Mouse (Mus musculus) kidney, adult 9 months (tissue): Measurements from ENCODE around the gene Nfatc2ip.
"Not testable (repeated sequence)": the region's sequence is repeated elsewhere in the genome, so short reads cannot be mapped to it uniquely, and the experiment has no call there.

Source experiments
- DNase-seq: peaks from one replicate; pipeline ENCODE4 v3.0.0; 2022

The Nfatc2ip gene

GRCm38 (mm10) chr7:126402518-126402917, 6.0 kb upstream of the Nfatc2ip start:
- DNase-seq = not testable (repeated sequence)

GRCm38 (mm10) chr7:126399548-126399947, 3.0 kb upstream of the Nfatc2ip start:
- DNase-seq = peak; percentile 84

- DNase-seq = no peak
Observed at GRCm38 (mm10) chr7:126397822-126398221, 1.3 kb upstream of the Nfatc2ip start.

- peak; percentile 13 for DNase-seq
Observed at GRCm38 (mm10) chr7:126397221-126397620, 684 bp upstream of the Nfatc2ip start.

GRCm38 (mm10) chr7:126392086-126392884, 4.3 kb downstream of the Nfatc2ip start:
- not testable (repeated sequence) for DNase-seq

GRCm38 (mm10) chr7:126388185-126388584, 8.4 kb downstream of the Nfatc2ip start:
- DNase-seq = no peak

- no peak for DNase-seq
Observed at GRCm38 (mm10) chr7:126383565-126383964, 13.0 kb downstream of the Nfatc2ip start.

GRCm38 (mm10) chr7:126377278-126378158, 19.0 kb downstream of the Nfatc2ip start, which contains the start of gene Spns1:
Gene Spns1 (minus strand): TSS chr7:126377450.
- peak; percentile 99 for DNase-seq

GRCm38 (mm10) chr7:126376903-126377277, 19.6 kb downstream of the Nfatc2ip start:
- no peak for DNase-seq

- no peak for DNase-seq
Observed at GRCm38 (mm10) chr7:126375012-126375411, 21.5 kb downstream of the Nfatc2ip start.

GRCm38 (mm10) chr7:126374526-126374925, 22.0 kb downstream of the Nfatc2ip start:
- DNase-seq = no peak

GRCm38 (mm10) chr7:126373007-126373406, 23.5 kb downstream of the Nfatc2ip start:
- no peak for DNase-seq

- DNase-seq = no peak
Observed at GRCm38 (mm10) chr7:126369393-126369792, 27.1 kb downstream of the Nfatc2ip start, which contains the start of gene Lat. Gene Lat (minus strand): TSS chr7:126369570.

- DNase-seq = no peak
Observed at GRCm38 (mm10) chr7:126368367-126368766, 28.2 kb downstream of the Nfatc2ip start.

- DNase-seq = no peak
Observed at GRCm38 (mm10) chr7:126367636-126368035, 28.9 kb downstream of the Nfatc2ip start.

GRCm38 (mm10) chr7:126363038-126363437, 33.5 kb downstream of the Nfatc2ip start:
- DNase-seq = no peak

- DNase-seq = no peak
Observed at GRCm38 (mm10) chr7:126359049-126359448, 37.5 kb downstream of the Nfatc2ip start.

- DNase-seq = no peak
Observed at GRCm38 (mm10) chr7:126358413-126358812, 38.1 kb downstream of the Nfatc2ip start.

GRCm38 (mm10) chr7:126357838-126358237, 38.7 kb downstream of the Nfatc2ip start:
- DNase-seq = no peak

GRCm38 (mm10) chr7:126356793-126357591, 39.5 kb downstream of the Nfatc2ip start:
- no peak for DNase-seq

- no peak for DNase-seq
Observed at GRCm38 (mm10) chr7:126355847-126356597, 40.5 kb downstream of the Nfatc2ip start.
